8 mouse cellular contexts compared by ENCODE assay signal in genomic region chr9:104569480-104570167, GRCm38 (mm10). TPM values are rescaled to one million over a fixed set of nuclear protein-coding genes. Genes with fewer than 3 reads are reported as not detected.
DNase-seq lines count a peak whose midpoint lies in the region; ATAC-seq and TF ChIP-seq lines count a peak whose summit lies in the region.

No protein-coding gene starts in this region.

- H3K9me3 ChIP-seq in embryonic facial prominence, embryonic 13.5 days, result no peaks in the 10 kb centered on the region
- H3K9me3 ChIP-seq in lung, embryonic 14.5 days (ENCODE audit: low read depth, low read length), result no peaks in the 10 kb centered on the region

- H3K4me2 ChIP-seq in embryonic facial prominence, embryonic 13.5 days, result peak overlapping the region; percentile 37
- H3K4me2 ChIP-seq in lung, embryonic 14.5 days, result no peak overlapping the region

- ATAC-seq in embryonic facial prominence, embryonic 13.5 days (ENCODE audit: insufficient number of reproducible peaks, insufficient read depth, low FRiP score, low TSS enrichment, low read depth), result peak; percentile 43; the same call in 1 of the 2 replicates
- ATAC-seq in lung, embryonic 14.5 days (ENCODE audit: insufficient read depth), result peak; percentile 89; the same call in 1 of the 2 replicates

- intact Hi-C loops in heart, postnatal 36 days (cut with DNase I), result no loop called here

- TF ChIP-seq CTCF in lung, embryonic 14.5 days (IDR thresholded peaks at IDR 0.05; ENCODE audit: low read depth), result peak; percentile 77

- no peak overlapping the region for H3K9ac ChIP-seq in embryonic facial prominence, embryonic 13.5 days
- no peak overlapping the region for H3K9ac ChIP-seq in lung, embryonic 14.5 days

- peaks cover 29% of the 10 kb centered on the region for H3K27me3 ChIP-seq in embryonic facial prominence, embryonic 13.5 days
- peaks cover 13% of the 10 kb centered on the region for H3K27me3 ChIP-seq in lung, embryonic 14.5 days (ENCODE audit: insufficient read depth, low read length)

- H3K27ac ChIP-seq in embryonic facial prominence, embryonic 13.5 days, result no peak overlapping the region
- no peak overlapping the region for H3K27ac ChIP-seq in lung, embryonic 14.5 days (ENCODE audit: low read depth)

- no peaks in the 10 kb centered on the region for H3K36me3 ChIP-seq in embryonic facial prominence, embryonic 13.5 days
- no peaks in the 10 kb centered on the region for H3K36me3 ChIP-seq in lung, embryonic 14.5 days (ENCODE audit: insufficient read depth)

- no peaks in the 10 kb centered on the region for H3K4me1 ChIP-seq in embryonic facial prominence, embryonic 13.5 days
- no peaks in the 10 kb centered on the region for H3K4me1 ChIP-seq in lung, embryonic 14.5 days (ENCODE audit: insufficient read depth)

- H3K4me3 ChIP-seq in embryonic facial prominence, embryonic 13.5 days, result 0 out of 2 replicates have a peak overlapping the region, but pooled peaks have one; percentile 7
- no peak overlapping the region for H3K4me3 ChIP-seq in lung, embryonic 14.5 days (ENCODE audit: low read depth, low read length)

- under 1% methylated on average over 25 of the region's 25 CpGs for WGBS in embryonic facial prominence, embryonic 13.5 days
- WGBS in lung, embryonic 14.5 days, result 2% methylated on average over 25 of the region's 25 CpGs

- peak; percentile 75 for DNase-seq in layer of hippocampus, adult 11-12 months (ENCODE audit: low spot score)
- DNase-seq in layer of hippocampus, adult 9-10 months (ENCODE audit: low spot score), result no peak
- DNase-seq in heart, postnatal 36 days, result peak; percentile 3 to 51
- peak; percentile 57 to 81 for DNase-seq in layer of hippocampus, adult 18-20 months (ENCODE audit: low spot score in 2 of 2)
- DNase-seq in lung, embryonic 14.5 days, result peak; percentile 93
- peak; percentile 74 for DNase-seq in ovary, postnatal 36 days (ENCODE audit: low spot score)
- peak; percentile 12 to 78 for DNase-seq in thymus, postnatal 10 days (ENCODE audit: low spot score in 2 of 2)

RNA-seq across cellular contexts. Expression of gene Cpne4, which starts 22.5 kb away (rescaled TPM):
- 1.6 and 2.2 TPM in 2 replicates for polyA plus RNA-seq in embryonic facial prominence, embryonic 13.5 days (2015; fragmentation: Nextera tagmentation; extraction: Ambion mirVana)
- under 1 TPM; 0.11 to 0.14 TPM for total RNA-seq in heart, postnatal 36 days (2021)
- total RNA-seq in layer of hippocampus, adult 18-20 months (2021), result 100 to 1,000 TPM; 130 to 132 TPM
- 0.12 and 0.37 TPM in 2 replicates for polyA plus RNA-seq in lung, embryonic 14.5 days (2014; fragmentation: Nextera tagmentation; extraction: Ambion mirVana)

Comparison
In these comparisons a context has a peak if more than half of its experiments do, and no peak if none do; other contexts are left out.
1. RNA of gene Cpne4, which starts 22.5 kb away (total RNA-seq): 130 to 132 TPM in layer of hippocampus, adult 18-20 months; 0.11 to 0.14 TPM in heart, postnatal 36 days; every median in the first group is over 100 times any median in the second.